Mouse (Mus musculus): ENCODE results near the gene Nfatc3. TPM values are rescaled to one million over a fixed set of nuclear protein-coding genes. Genes with fewer than 3 reads are reported as not detected.

Nfatc3 gene
- polyA plus RNA-seq (2012; rRNA removed; ENCODE audit: low replicate concordance), result 29.9 and 36.2 TPM in 2 replicates

GRCm38 (mm10) chr8:106058731-106059612 is at the start of gene Nfatc3:
Gene Nfatc3 (plus strand): TSS chr8:106058840.

GRCm38 (mm10) chr8:106011643-106011986 is 47.0 kb upstream of the Nfatc3 start, which contains the start of gene Ddx28:
Gene Ddx28 (minus strand): TSS chr8:106011882.

GRCm38 (mm10) chr8:106136156-106137130 is 77.8 kb downstream of the Nfatc3 start, which contains the start of gene Esrp2:
Gene Esrp2 (minus strand): TSS chr8:106136974.

GRCm38 (mm10) chr8:106149801-106150652 is 91.4 kb downstream of the Nfatc3 start, which contains the start of gene Pla2g15:
Gene Pla2g15 (plus strand): TSS chr8:106150399.

GRCm38 (mm10) chr8:106168356-106169016 is 109.8 kb downstream of the Nfatc3 start, which contains the start of gene Slc7a6:
Gene Slc7a6 (plus strand): TSS chr8:106168857.

Other genes starting within 250 kb of the Nfatc3 start
- gene Ranbp10, start 231.5 kb upstream of the Nfatc3 start, polyA plus RNA-seq (2012; rRNA removed; ENCODE audit: low replicate concordance), result 26.6 and 31.6 TPM in 2 replicates
- 0.05 TPM in 1 of 2 replicates, not detected in the other for gene Tsnaxip1, start 231.1 kb upstream of the Nfatc3 start, polyA plus RNA-seq (2012; rRNA removed; ENCODE audit: low replicate concordance)
- gene Cenpt, start 205.6 kb upstream of the Nfatc3 start, polyA plus RNA-seq (2012; rRNA removed; ENCODE audit: low replicate concordance), result 17.6 and 36.3 TPM in 2 replicates
- gene Thap11, start 203.7 kb upstream of the Nfatc3 start, polyA plus RNA-seq (2012; rRNA removed; ENCODE audit: low replicate concordance), result 39.9 and 66.8 TPM in 2 replicates
- gene Nutf2, start 198.3 kb upstream of the Nfatc3 start, polyA plus RNA-seq (2012; rRNA removed; ENCODE audit: low replicate concordance), result 37.9 and 42.9 TPM in 2 replicates
- 45.4 and 85.8 TPM in 2 replicates for gene Edc4, start 178.0 kb upstream of the Nfatc3 start, polyA plus RNA-seq (2012; rRNA removed; ENCODE audit: low replicate concordance)
- gene Nrn1l, start 165.3 kb upstream of the Nfatc3 start, polyA plus RNA-seq (2012; rRNA removed; ENCODE audit: low replicate concordance), result 1.2 and 1.5 TPM in 2 replicates
- gene Pskh1, start 158.4 kb upstream of the Nfatc3 start, polyA plus RNA-seq (2012; rRNA removed; ENCODE audit: low replicate concordance), result 55.5 and 60.6 TPM in 2 replicates
- 2.2 and 4.2 TPM in 2 replicates for gene Ctrl, start 125.0 kb upstream of the Nfatc3 start, polyA plus RNA-seq (2012; rRNA removed; ENCODE audit: low replicate concordance)
- 152 and 154 TPM in 2 replicates for gene Psmb10, start 120.4 kb upstream of the Nfatc3 start, polyA plus RNA-seq (2012; rRNA removed; ENCODE audit: low replicate concordance)
- gene Lcat, start 115.5 kb upstream of the Nfatc3 start, polyA plus RNA-seq (2012; rRNA removed; ENCODE audit: low replicate concordance), result 3.1 and 5.9 TPM in 2 replicates
- gene Slc12a4, start 92.7 kb upstream of the Nfatc3 start, polyA plus RNA-seq (2012; rRNA removed; ENCODE audit: low replicate concordance), result 68.7 and 121 TPM in 2 replicates
- gene Dpep3, start 79.4 kb upstream of the Nfatc3 start, polyA plus RNA-seq (2012; rRNA removed; ENCODE audit: low replicate concordance), result 0.18 and 0.40 TPM in 2 replicates
- gene Dus2, start 67.5 kb upstream of the Nfatc3 start, polyA plus RNA-seq (2012; rRNA removed; ENCODE audit: low replicate concordance), result 15.8 and 20.1 TPM in 2 replicates
- not detected in 2 replicates for gene Dpep2nb, start 52.9 kb upstream of the Nfatc3 start, polyA plus RNA-seq (2012; rRNA removed; ENCODE audit: low replicate concordance)
- 11.3 and 11.9 TPM in 2 replicates for gene Ddx28, start 47.0 kb upstream of the Nfatc3 start, polyA plus RNA-seq (2012; rRNA removed; ENCODE audit: low replicate concordance)
- 0.06 and 12.4 TPM in 2 replicates for gene Esrp2, start 78.1 kb downstream of the Nfatc3 start, polyA plus RNA-seq (2012; rRNA removed; ENCODE audit: low replicate concordance)
- 35.2 and 37.3 TPM in 2 replicates for gene Pla2g15, start 91.6 kb downstream of the Nfatc3 start, polyA plus RNA-seq (2012; rRNA removed; ENCODE audit: low replicate concordance)
- 35.1 and 36.9 TPM in 2 replicates for gene Slc7a6, start 110.0 kb downstream of the Nfatc3 start, polyA plus RNA-seq (2012; rRNA removed; ENCODE audit: low replicate concordance)
- gene Slc7a6os, start 152.1 kb downstream of the Nfatc3 start, polyA plus RNA-seq (2012; rRNA removed; ENCODE audit: low replicate concordance), result 12.8 and 22.2 TPM in 2 replicates
- 22.8 and 30.8 TPM in 2 replicates for gene Prmt7, start 152.1 kb downstream of the Nfatc3 start, polyA plus RNA-seq (2012; rRNA removed; ENCODE audit: low replicate concordance)